Mouse (Mus musculus): ENCODE data around the gene Ccdc167. TPM values are rescaled to one million over a fixed set of nuclear protein-coding genes. Genes with fewer than 3 reads are reported as not detected.

The Ccdc167 gene
- polyA plus RNA-seq, 1 experiment from 2014 or later: 12.4 TPM

DNA sequence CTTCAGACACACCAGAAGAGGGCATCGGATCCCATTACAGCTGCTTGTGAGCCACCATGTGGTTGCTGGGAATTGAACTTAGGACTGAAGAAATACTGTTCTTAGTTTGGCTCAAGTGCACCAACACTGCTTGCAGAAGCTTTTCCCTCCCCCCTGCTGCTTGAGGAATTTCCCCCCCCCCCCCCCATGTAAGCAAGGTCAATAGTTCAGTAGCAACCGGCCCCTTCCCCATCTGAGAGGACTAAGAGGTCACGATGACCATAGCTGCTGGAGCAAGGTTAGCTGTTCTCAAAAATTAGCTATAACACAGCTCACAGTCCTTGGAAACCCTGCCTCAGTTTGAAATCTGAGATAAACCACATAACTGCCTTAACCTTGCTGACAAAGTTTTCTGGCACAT, 74.6 kb downstream of the Ccdc167 start:
- H3K27me3 ChIP-seq: no peaks in the 10 kb centered on the region
- no peak overlapping the region for H3K27ac ChIP-seq (replicated peaks)
- H3K36me3 ChIP-seq: peaks cover 46% of the 10 kb centered on the region
- H3K4me1 ChIP-seq: peaks cover 5% of the 10 kb centered on the region; the same call in 1 of the 2 replicates
- H3K4me3 ChIP-seq: no peak overlapping the region
- no peak overlapping the region for H3K4me2 ChIP-seq (replicated peaks)
- no peak for ATAC-seq (replicated peaks)
- no peak overlapping the region for H3K9ac ChIP-seq (replicated peaks)
- H3K9me3 ChIP-seq: no peaks in the 10 kb centered on the region
- WGBS: 74% methylated on average over 3 of the region's 3 CpGs

DNA sequence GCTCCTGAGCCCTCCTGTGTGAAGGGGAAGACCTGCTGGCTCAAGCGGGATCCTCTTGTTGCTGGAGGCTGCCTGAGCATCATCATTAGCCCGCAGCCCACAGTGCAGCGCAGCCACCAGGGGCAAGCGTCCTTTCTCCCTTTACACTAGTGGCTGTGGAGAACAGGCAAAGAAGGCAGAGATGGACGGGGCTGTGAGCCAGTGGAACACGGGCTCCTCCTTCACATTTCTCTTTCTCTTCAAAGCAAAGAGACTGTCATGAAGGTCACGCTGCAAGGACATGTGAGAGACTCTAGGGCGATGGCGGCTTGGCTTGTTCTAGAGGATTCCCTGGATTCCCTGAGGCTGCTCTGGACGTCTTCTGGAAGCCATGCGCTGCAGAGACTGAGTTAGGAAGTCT, 75.9 kb downstream of the Ccdc167 start:
- Histone ChIP-seq H3K4me2 (replicated peaks) (no peak overlapping the region), H3K27me3 (no peaks in the 10 kb centered on the region), H3K4me1 (peaks cover 9% of the 10 kb centered on the region; the same call in 1 of the 2 replicates), H3K4me3 (no peak overlapping the region), H3K9me3 (no peaks in the 10 kb centered on the region), H3K9ac (replicated peaks) (no peak overlapping the region), H3K36me3 (peaks cover 58% of the 10 kb centered on the region), H3K27ac (replicated peaks) (no peak overlapping the region)
- no peak for ATAC-seq (replicated peaks)
- WGBS: 95% methylated on average over 11 of the region's 11 CpGs

DNA sequence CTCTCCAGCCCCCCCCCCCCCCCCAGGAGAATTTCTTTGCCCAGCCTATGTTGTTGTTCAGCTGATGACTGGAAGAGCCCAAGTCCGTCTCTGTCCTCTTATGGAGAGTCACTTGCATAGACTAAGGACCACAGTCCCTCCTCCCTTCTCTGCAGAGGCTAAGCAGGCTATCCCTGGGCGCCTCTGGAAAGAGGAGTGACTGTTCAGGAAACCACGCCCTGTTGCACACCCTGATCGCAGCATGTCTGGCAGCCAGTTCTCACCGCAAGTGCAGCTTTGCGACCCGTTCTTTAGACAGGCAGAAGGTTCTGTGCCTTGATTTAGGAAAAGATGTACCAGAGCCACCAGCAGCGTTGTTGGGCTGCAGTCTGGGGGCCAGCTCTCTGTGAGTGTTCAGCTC, 78.9 kb downstream of the Ccdc167 start:
- Histone ChIP-seq H3K4me2 (replicated peaks) (no peak overlapping the region), H3K4me3 (no peak overlapping the region), H3K9ac (replicated peaks) (no peak overlapping the region), H3K27me3 (no peaks in the 10 kb centered on the region), H3K9me3 (no peaks in the 10 kb centered on the region), H3K27ac (replicated peaks) (no peak overlapping the region), H3K4me1 (peaks cover 4% of the 10 kb centered on the region; the same call in 1 of the 2 replicates), H3K36me3 (peaks cover 84% of the 10 kb centered on the region)
- WGBS: 80% methylated on average over 8 of the region's 8 CpGs
- ATAC-seq (replicated peaks): no peak

DNA sequence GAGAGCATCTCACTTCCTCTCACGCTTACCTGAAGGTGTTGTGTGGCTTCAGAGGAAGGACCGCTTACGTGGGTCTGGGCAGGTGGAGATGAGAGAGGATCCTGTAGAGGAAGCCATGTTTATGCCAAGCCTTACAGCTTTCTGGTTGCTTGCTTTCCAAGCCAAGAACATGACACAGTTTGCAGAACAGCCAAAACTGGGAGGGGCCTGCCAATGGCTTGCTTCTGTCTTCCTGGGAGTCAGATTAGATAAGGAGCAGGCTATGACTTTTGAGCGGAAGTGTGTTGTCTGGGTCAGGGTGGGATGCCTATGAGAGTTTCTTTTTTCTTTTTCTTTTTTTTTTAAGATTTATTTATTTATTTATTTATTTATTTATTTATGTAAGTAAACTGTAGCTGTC, 79.5 kb downstream of the Ccdc167 start:
- Histone ChIP-seq H3K4me3 (no peak overlapping the region), H3K4me2 (replicated peaks) (no peak overlapping the region), H3K36me3 (peaks cover 87% of the 10 kb centered on the region), H3K9ac (replicated peaks) (no peak overlapping the region), H3K9me3 (no peaks in the 10 kb centered on the region), H3K27ac (replicated peaks) (no peak overlapping the region), H3K27me3 (no peaks in the 10 kb centered on the region), H3K4me1 (peaks cover 4% of the 10 kb centered on the region; the same call in 1 of the 2 replicates)
- ATAC-seq (replicated peaks): 0 out of 2 replicates have a peak, but pooled peaks have one; percentile 23
- 82% methylated on average over 4 of the region's 4 CpGs for WGBS

Other genes starting within 250 kb of the Ccdc167 start
- gene Pim1, start 226.3 kb downstream of the Ccdc167 start, polyA plus RNA-seq (2015; fragmentation: Nextera tagmentation; extraction: Ambion mirVana): 15.6 and 17.7 TPM in 2 replicates
- gene Gm17657, start 167.4 kb downstream of the Ccdc167 start, polyA plus RNA-seq (2015; fragmentation: Nextera tagmentation; extraction: Ambion mirVana): not detected in 2 replicates
- gene Tbc1d22b, start 167.3 kb downstream of the Ccdc167 start, polyA plus RNA-seq (2015; fragmentation: Nextera tagmentation; extraction: Ambion mirVana): 22.3 and 22.9 TPM in 2 replicates
- 1.3 and 1.6 TPM in 2 replicates for gene Tmem217, start 164.7 kb downstream of the Ccdc167 start, polyA plus RNA-seq (2015; fragmentation: Nextera tagmentation; extraction: Ambion mirVana)
- 97.0 and 109 TPM in 2 replicates for gene Rnf8, start 102.3 kb downstream of the Ccdc167 start, polyA plus RNA-seq (2015; fragmentation: Nextera tagmentation; extraction: Ambion mirVana)
- 2.8 and 2.9 TPM in 2 replicates for gene Gm28043, start 102.2 kb downstream of the Ccdc167 start, polyA plus RNA-seq (2015; fragmentation: Nextera tagmentation; extraction: Ambion mirVana)
- gene Cmtr1, start 56.4 kb downstream of the Ccdc167 start, polyA plus RNA-seq (2015; fragmentation: Nextera tagmentation; extraction: Ambion mirVana): 144 and 155 TPM in 2 replicates

Data from forebrain, embryonic 15.5 days (tissue).